8 mouse cellular contexts compared by ENCODE assay signal in the genomic region with DNA sequence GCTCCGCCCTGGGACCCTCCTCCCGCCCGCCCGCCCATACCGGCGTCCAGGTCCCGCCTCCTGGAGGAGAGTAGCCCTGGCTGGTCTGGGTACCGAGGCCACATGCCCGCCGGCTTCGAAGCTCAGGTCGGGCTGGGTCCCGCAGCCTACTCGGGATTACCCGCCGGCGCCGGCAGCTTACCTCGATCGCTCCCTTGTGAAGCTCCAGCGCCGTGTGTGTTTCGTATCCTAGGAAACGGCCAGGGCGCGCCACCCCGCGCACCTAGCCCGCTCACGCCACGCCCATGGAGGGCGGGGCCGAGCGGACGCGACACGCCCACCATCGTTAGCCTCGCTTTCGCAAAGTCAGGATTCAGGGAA. TPM values are rescaled to one million over a fixed set of nuclear protein-coding genes. Genes with fewer than 3 reads are reported as not detected.
DNase-seq lines count a peak whose midpoint lies in the region; ATAC-seq and TF ChIP-seq lines count a peak whose summit lies in the region.

Mak (minus strand) TSS at position 286 of the 360 bp plus-strand sequence.

- DNase-seq in ZHBTc4 (ENCODE audit: low read depth, low spot score) (peak; percentile 96), MN1 (ENCODE audit: low spot score) (no peak)
- DNase-seq in cerebellum, adult 8-10 months, result peak; percentile 19
- peak; percentile 60 for DNase-seq in left cerebral cortex, postnatal 4 days
- DNase-seq in midbrain, embryonic 11.5 days (ENCODE audit: low spot score, missing footprints), result peak; percentile 96

- ATAC-seq in frontal cortex, adult (ENCODE audit: low TSS enrichment), result peak; percentile 96
- peak; percentile 95 for ATAC-seq in intestine, postnatal 0 days
- ATAC-seq in midbrain, embryonic 11.5 days (ENCODE audit: low FRiP score), result peak; percentile 91

- H3K27me3 ChIP-seq in intestine, postnatal 0 days (replicated peaks; ENCODE audit: control insufficient read depth, insufficient read depth, low read length), result peaks cover 19% of the 10 kb centered on the region
- peaks cover 10% of the 10 kb centered on the region for H3K27me3 ChIP-seq in midbrain, embryonic 11.5 days (ENCODE audit: control insufficient read depth, insufficient read depth, low read length)
- H3K27me3 ChIP-seq in small intestine, adult 2 months (ENCODE audit: control insufficient read depth, insufficient read depth, low read length), result peaks cover 11% of the 10 kb centered on the region; the same call in 1 of the 2 replicates

- peak within 1 kb of the TSS; percentile 37; the same call in 1 of the 2 replicates for H3K9ac ChIP-seq in intestine, postnatal 0 days (ENCODE audit: low read depth, low read length)
- H3K9ac ChIP-seq in midbrain, embryonic 11.5 days (ENCODE audit: low read length), result no peak within 1 kb of the TSS

- no peaks in the 10 kb centered on the region for H3K36me3 ChIP-seq in intestine, postnatal 0 days (ENCODE audit: control insufficient read depth, insufficient read depth)
- no peaks in the 10 kb centered on the region for H3K36me3 ChIP-seq in midbrain, embryonic 11.5 days (ENCODE audit: control insufficient read depth, insufficient read depth, low read length)
- H3K36me3 ChIP-seq in small intestine, adult 2 months (ENCODE audit: control insufficient read depth, insufficient read depth, low read length), result no peaks in the 10 kb centered on the region

- no peaks in the 10 kb centered on the region for H3K9me3 ChIP-seq in intestine, postnatal 0 days (ENCODE audit: control insufficient read depth)
- no peaks in the 10 kb centered on the region for H3K9me3 ChIP-seq in midbrain, embryonic 11.5 days (ENCODE audit: control insufficient read depth, low read length)

- H3K4me1 ChIP-seq in intestine, postnatal 0 days (replicated peaks; ENCODE audit: control insufficient read depth, insufficient read depth, low read length), result no peaks in the 10 kb centered on the region
- H3K4me1 ChIP-seq in midbrain, embryonic 11.5 days (ENCODE audit: control insufficient read depth, insufficient read depth, low read length), result peaks cover 10% of the 10 kb centered on the region; the same call in 1 of the 2 replicates
- peaks cover 3% of the 10 kb centered on the region; the same call in 1 of the 2 replicates for H3K4me1 ChIP-seq in small intestine, adult 2 months (ENCODE audit: control insufficient read depth, insufficient read depth, insufficient read length, low read length)

- H3K4me3 ChIP-seq in intestine, postnatal 0 days (ENCODE audit: low read depth, low read length), result peak within 1 kb of the TSS; percentile 38
- H3K4me3 ChIP-seq in midbrain, embryonic 11.5 days (ENCODE audit: low read depth, low read length), result peak within 1 kb of the TSS; percentile 41
- H3K4me3 ChIP-seq in small intestine, adult 2 months (ENCODE audit: low read depth, low read length), result peak within 1 kb of the TSS; percentile 41

- TF ChIP-seq CTCF in intestine, postnatal 0 days (IDR thresholded peaks at IDR 0.05; ENCODE audit: low read depth), result no peak
- TF ChIP-seq CTCF in small intestine, adult 2 months (IDR thresholded peaks at IDR 0.05; ENCODE audit: extremely low read depth, insufficient read length, insufficient replicate concordance, low read depth, low read length), result no peak

- H3K27ac ChIP-seq in intestine, postnatal 0 days (ENCODE audit: low read depth, low read length), result no peak within 1 kb of the TSS
- no peak within 1 kb of the TSS for H3K27ac ChIP-seq in midbrain, embryonic 11.5 days (ENCODE audit: low read depth, low read length)
- H3K27ac ChIP-seq in small intestine, adult 2 months (ENCODE audit: insufficient read depth, low read depth, low read length), result no peak within 1 kb of the TSS

- intact Hi-C loops in left cerebral cortex, postnatal 4 days (cut with DNase I), result no loop called here

- no peak for TF ChIP-seq POLR2A in small intestine, adult 2 months (IDR thresholded peaks at IDR 0.05; ENCODE audit: low read depth, low read length)

- H3K4me2 ChIP-seq in intestine, postnatal 0 days (replicated peaks; ENCODE audit: low read depth), result peak within 1 kb of the TSS; percentile 81
- H3K4me2 ChIP-seq in midbrain, embryonic 11.5 days, result peak within 1 kb of the TSS; percentile 66

- WGBS in intestine, postnatal 0 days, result under 1% methylated on average over 40 of the region's 40 CpGs
- WGBS in midbrain, embryonic 11.5 days, result 1% methylated on average over 33 of the region's 40 CpGs
- under 1% methylated on average over 40 of the region's 40 CpGs for WGBS in small intestine, adult 2 months

RNA-seq across cellular contexts. Expression of gene Mak, which starts in this region (rescaled TPM):
- 0.07 and 0.10 TPM in 2 replicates for polyA plus RNA-seq in intestine, postnatal 0 days (2015; fragmentation: Nextera tagmentation; extraction: Ambion mirVana)
- 1 to 10 TPM; 2.6 to 4.0 TPM for total RNA-seq in left cerebral cortex, postnatal 4 days (2021)
- 0.61 TPM in 2 replicates for polyA plus RNA-seq in midbrain, embryonic 11.5 days (2014; fragmentation: Nextera tagmentation; extraction: Ambion mirVana)
- polyA plus RNA-seq in small intestine, adult 2 months (2012; rRNA removed), result 0.01 TPM in 1 of 2 replicates, not detected in the other

Comparison
In these comparisons a context has a peak if more than half of its experiments do, and no peak if none do; other contexts are left out.
1. Peak in ATAC-seq, H3K4me3 ChIP-seq, H3K9ac ChIP-seq and H3K4me2 ChIP-seq in intestine, postnatal 0 days; RNA of the gene not detected or under 1 TPM.
2. Peak in DNase-seq, ATAC-seq, H3K4me3 ChIP-seq and H3K4me2 ChIP-seq in midbrain, embryonic 11.5 days; RNA of the gene not detected or under 1 TPM.